Mouse (Mus musculus) forebrain, embryonic 12.5 days (tissue): ENCODE measurements around the gene Rnf13. TPM values are rescaled to one million over a fixed set of nuclear protein-coding genes. Genes with fewer than 3 reads are reported as not detected.
"Not testable (repeated sequence)": the region's sequence is repeated elsewhere in the genome, so short reads cannot be mapped to it uniquely, and the experiment has no call there.

Source experiments
- ATAC-seq: fragments of 200-750 bp; cut with Nextera tagmentation; 2 replicates; pipeline ENCODE4 v1.8.0; 2017; ENCODE audit warnings: moderate TSS enrichment; ENCODE audit not compliant: low FRiP score
- H3K27ac ChIP-seq: fragments of 300-500 bp; sonication (generic); 2 replicates; pipeline ENCODE4 v1.5.1; 2016; ENCODE audit warnings: mild to moderate bottlenecking
- H3K27me3 ChIP-seq: fragments of 300-500 bp; sonication (generic); 2 replicates; pipeline ENCODE4 v1.6.1; 2016; ENCODE audit warnings: mild to moderate bottlenecking
- H3K36me3 ChIP-seq: fragments of 300-500 bp; sonication (generic); replicated peaks from 2 replicates; pipeline ENCODE4 v1.6.1; 2016; ENCODE audit warnings: mild to moderate bottlenecking
- H3K4me1 ChIP-seq: fragments of 300-500 bp; sonication (generic); 2 replicates; pipeline ENCODE4 v1.6.1; 2016
- H3K4me2 ChIP-seq: fragments of 300-500 bp; sonication (generic); 2 replicates; pipeline ENCODE4 v1.6.1; 2016; ENCODE audit warnings: mild to moderate bottlenecking, moderate library complexity
- H3K4me3 ChIP-seq: fragments of 300-500 bp; sonication (generic); replicated peaks from 2 replicates; pipeline ENCODE4 v1.5.1; 2016; ENCODE audit warnings: mild to moderate bottlenecking
- H3K9ac ChIP-seq: fragments of 300-500 bp; sonication (generic); 2 replicates; pipeline ENCODE4 v1.6.1; 2016; ENCODE audit warnings: mild to moderate bottlenecking
- H3K9me3 ChIP-seq: fragments of 300-500 bp; sonication (generic); 2 replicates; pipeline ENCODE4 v1.6.1; 2016
- WGBS: fragments of 180-500 bp; shearing (Covaris S2); methylation state at CpG from one replicate; pipeline ENCODE4 v1.1.7; 2016; 5-methylcytosine and 5-hydroxymethylcytosine counted together
- polyA plus RNA-seq: library from polyadenylated mRNA; unstranded; fragments of >200 nt; fragmentation: Nextera tagmentation; extraction: Ambion mirVana; gene quantifications from 2 replicates; pipeline ENCODE4 v1.2.1, GENCODE M21; 2016

Gene Rnf13
- polyA plus RNA-seq, 1 experiment from 2014 or later, result 61.0 TPM

GRCm38 (mm10) chr3:57789005-57789962 is 53.4 kb downstream of the Rnf13 start:
- 79% methylated on average over 7 of the region's 7 CpGs for WGBS
- no peak for ATAC-seq
- no peak overlapping the region for H3K27ac ChIP-seq

GRCm38 (mm10) chr3:57791104-57791503 is 55.2 kb downstream of the Rnf13 start:
- Histone ChIP-seq H3K4me2 (no peak overlapping the region), H3K9ac (no peak overlapping the region), H3K9me3 (no peaks in the 10 kb centered on the region), H3K36me3 (no peaks in the 10 kb centered on the region), H3K4me3 (no peak overlapping the region), H3K27ac (no peak overlapping the region), H3K27me3 (no peaks in the 10 kb centered on the region), H3K4me1 (peaks cover 7% of the 10 kb centered on the region)
- 55% methylated on average over 3 of the region's 3 CpGs for WGBS
- no peak for ATAC-seq

More at GRCm38 (mm10) chr3:57789005-57789962, 53.4 kb downstream of the Rnf13 start:
- H3K9ac ChIP-seq, result no peak overlapping the region
- no peaks in the 10 kb centered on the region for H3K27me3 ChIP-seq
- H3K36me3 ChIP-seq, result no peaks in the 10 kb centered on the region
- H3K4me2 ChIP-seq, result no peak overlapping the region
- no peak overlapping the region for H3K4me3 ChIP-seq
- H3K4me1 ChIP-seq, result 0 out of 2 replicates have a peak, but pooled peaks cover 3% of the 10 kb centered on the region
- H3K9me3 ChIP-seq, result no peaks in the 10 kb centered on the region

GRCm38 (mm10) chr3:57795071-57795470 is 59.2 kb downstream of the Rnf13 start:
- not testable (repeated sequence) for H3K9me3 ChIP-seq, H3K27me3 ChIP-seq, H3K27ac ChIP-seq, H3K4me1 ChIP-seq, ATAC-seq, H3K4me3 ChIP-seq, H3K36me3 ChIP-seq, H3K4me2 ChIP-seq, H3K9ac ChIP-seq
- 51% methylated on average over 6 of the region's 6 CpGs for WGBS

- no peak overlapping the region for H3K4me3 ChIP-seq
- H3K27me3 ChIP-seq, result no peaks in the 10 kb centered on the region
- H3K36me3 ChIP-seq, result no peaks in the 10 kb centered on the region
- no peak overlapping the region for H3K9ac ChIP-seq
- H3K4me2 ChIP-seq, result no peak overlapping the region
- WGBS, result 84% methylated on average over 6 of the region's 6 CpGs
- H3K9me3 ChIP-seq, result no peaks in the 10 kb centered on the region
- no peak overlapping the region for H3K27ac ChIP-seq
- H3K4me1 ChIP-seq, result no peaks in the 10 kb centered on the region
- ATAC-seq, result no peak
Observed at GRCm38 (mm10) chr3:57815447-57815846, 79.6 kb downstream of the Rnf13 start.

GRCm38 (mm10) chr3:57825866-57826265 is 90.0 kb downstream of the Rnf13 start:
- WGBS, result 92% methylated on average over 3 of the region's 3 CpGs
- Histone ChIP-seq H3K4me3 (no peak overlapping the region), H3K27ac (no peak overlapping the region), H3K27me3 (no peaks in the 10 kb centered on the region), H3K4me1 (no peaks in the 10 kb centered on the region), H3K4me2 (no peak overlapping the region), H3K9me3 (no peaks in the 10 kb centered on the region), H3K36me3 (peaks cover 13% of the 10 kb centered on the region; the same call in 1 of the 2 replicates), H3K9ac (no peak overlapping the region)
- ATAC-seq, result no peak

GRCm38 (mm10) chr3:57833585-57833984 is 97.7 kb downstream of the Rnf13 start:
- WGBS, result 87% methylated on average over 11 of the region's 11 CpGs
- H3K4me3 ChIP-seq, result no peak overlapping the region

GRCm38 (mm10) chr3:57836911-57837310 is 101.0 kb downstream of the Rnf13 start:
- no peak for ATAC-seq
- no peak overlapping the region for H3K4me3 ChIP-seq
- H3K4me1 ChIP-seq, result no peaks in the 10 kb centered on the region
- 94% methylated on average over 4 of the region's 4 CpGs for WGBS
- no peak overlapping the region for H3K4me2 ChIP-seq
- H3K27me3 ChIP-seq, result no peaks in the 10 kb centered on the region
- H3K9me3 ChIP-seq, result no peaks in the 10 kb centered on the region
- no peak overlapping the region for H3K27ac ChIP-seq
- no peak overlapping the region for H3K9ac ChIP-seq
- H3K36me3 ChIP-seq, result peaks cover 29% of the 10 kb centered on the region

More at GRCm38 (mm10) chr3:57833585-57833984, 97.7 kb downstream of the Rnf13 start:
- ATAC-seq, result no peak
- Histone ChIP-seq H3K27ac (no peak overlapping the region), H3K36me3 (peaks cover 22% of the 10 kb centered on the region), H3K9me3 (no peaks in the 10 kb centered on the region), H3K27me3 (no peaks in the 10 kb centered on the region), H3K9ac (no peak overlapping the region), H3K4me2 (no peak overlapping the region), H3K4me1 (no peaks in the 10 kb centered on the region)

- no peak overlapping the region for H3K27ac ChIP-seq
- peaks cover 16% of the 10 kb centered on the region for H3K4me1 ChIP-seq
- no peak overlapping the region for H3K4me3 ChIP-seq
- no peaks in the 10 kb centered on the region for H3K9me3 ChIP-seq
- ATAC-seq, result no peak
- H3K4me2 ChIP-seq, result no peak overlapping the region
- peaks cover 35% of the 10 kb centered on the region for H3K36me3 ChIP-seq
- H3K9ac ChIP-seq, result no peak overlapping the region
- no peaks in the 10 kb centered on the region for H3K27me3 ChIP-seq
Observed at GRCm38 (mm10) chr3:57843775-57844174, 107.9 kb downstream of the Rnf13 start.

- H3K36me3 ChIP-seq, result peaks cover 22% of the 10 kb centered on the region
- no peaks in the 10 kb centered on the region for H3K9me3 ChIP-seq
- 7% methylated on average over 11 of the region's 11 CpGs for WGBS
- no peak for ATAC-seq
- peak overlapping the region; percentile 94 for H3K4me3 ChIP-seq
- H3K4me2 ChIP-seq, result peak overlapping the region; percentile 65
- H3K27ac ChIP-seq, result peak overlapping the region; percentile 100
- H3K9ac ChIP-seq, result peak overlapping the region; percentile 98
- H3K4me1 ChIP-seq, result peaks cover 16% of the 10 kb centered on the region
- no peaks in the 10 kb centered on the region for H3K27me3 ChIP-seq
Observed at GRCm38 (mm10) chr3:57845786-57846661, 110.2 kb downstream of the Rnf13 start.

- peak overlapping the region; percentile 98 for H3K9ac ChIP-seq
- peak overlapping the region; percentile 65 for H3K4me2 ChIP-seq
- no peak for ATAC-seq
- peak overlapping the region; percentile 94 for H3K4me3 ChIP-seq
- peaks cover 19% of the 10 kb centered on the region for H3K36me3 ChIP-seq
- peak overlapping the region; percentile 100 for H3K27ac ChIP-seq
- WGBS, result 0% methylated on average over 9 of the region's 9 CpGs
- peaks cover 16% of the 10 kb centered on the region for H3K4me1 ChIP-seq
- no peaks in the 10 kb centered on the region for H3K9me3 ChIP-seq
- no peaks in the 10 kb centered on the region for H3K27me3 ChIP-seq
Observed at GRCm38 (mm10) chr3:57846662-57846911, 110.7 kb downstream of the Rnf13 start.

- Histone ChIP-seq H3K9me3 (no peaks in the 10 kb centered on the region), H3K27me3 (no peaks in the 10 kb centered on the region), H3K9ac (peak overlapping the region; percentile 98), H3K4me3 (peak overlapping the region; percentile 94), H3K27ac (peak overlapping the region; percentile 100), H3K4me2 (peak overlapping the region; percentile 65), H3K36me3 (peaks cover 17% of the 10 kb centered on the region), H3K4me1 (peaks cover 16% of the 10 kb centered on the region)
- under 1% methylated on average over 84 of the region's 104 CpGs for WGBS
- peak; percentile 86 for ATAC-seq
Observed at GRCm38 (mm10) chr3:57846912-57847759, 111.3 kb downstream of the Rnf13 start.
